Mouse (Mus musculus) myocyte (in vitro differentiated cells): ENCODE measurements around the gene Pet117.

Source experiments
- CEBPB ChIP-seq: IDR thresholded peaks from 2 replicates; pipeline ENCODE4 v1.6.1; 2011; ENCODE audit warnings: mild to moderate bottlenecking, moderate library complexity; ENCODE audit not compliant: poor library complexity, insufficient read depth, severe bottlenecking
- E2F4 ChIP-seq: IDR thresholded peaks from one replicate; pipeline ENCODE4 v1.6.1; 2011; ENCODE audit warnings: mild to moderate bottlenecking, control low read depth, moderate library complexity; ENCODE audit not compliant: insufficient read depth
- MAX ChIP-seq: IDR thresholded peaks from one replicate; pipeline ENCODE4 v1.6.1; 2011; ENCODE audit warnings: low read depth, mild to moderate bottlenecking, control low read depth
- MYOD1 ChIP-seq, 3 experiments: IDR thresholded peaks; one replicate each; pipeline ENCODE4 v1.6.1; 2011; ENCODE audit warnings: control low read depth in 2 of 3, low read depth in 2 of 3, mild to moderate bottlenecking in 2 of 3, moderate library complexity in 1 of 3; ENCODE audit not compliant: insufficient read length in 2 of 3, control insufficient read depth in 1 of 3
- MYOG ChIP-seq, 3 experiments: IDR thresholded peaks; one replicate each; pipeline ENCODE4 v1.6.1; 2011; ENCODE audit warnings: control low read depth in 2 of 3, low read depth in 2 of 3, mild to moderate bottlenecking in 2 of 3; ENCODE audit not compliant: insufficient read length in 2 of 3, control insufficient read depth in 1 of 3, insufficient read depth in 1 of 3
- POLR2A ChIP-seq: IDR thresholded peaks from one replicate; pipeline ENCODE4 v1.6.1; 2011; ENCODE audit warnings: low read depth, mild to moderate bottlenecking, control low read depth, moderate library complexity; ENCODE audit not compliant: insufficient read length
- POLR2AphosphoS2 ChIP-seq: IDR thresholded peaks from one replicate; pipeline ENCODE4 v1.6.1; 2011; ENCODE audit warnings: low read depth, control low read depth; ENCODE audit not compliant: insufficient read length
- SRF ChIP-seq: IDR thresholded peaks from one replicate; pipeline ENCODE4 v1.6.1; 2011; ENCODE audit warnings: low read depth; ENCODE audit not compliant: control insufficient read depth, insufficient read length
- TCF12 ChIP-seq: IDR thresholded peaks from one replicate; pipeline ENCODE4 v1.6.1; 2011; ENCODE audit warnings: mild to moderate bottlenecking, control low read depth; ENCODE audit not compliant: poor library complexity, insufficient read depth, severe bottlenecking
- TCF3 ChIP-seq: IDR thresholded peaks from one replicate; pipeline ENCODE4 v1.6.1; 2011; ENCODE audit warnings: low read depth, control low read depth; ENCODE audit not compliant: insufficient read length
- USF1 ChIP-seq: IDR thresholded peaks from one replicate; pipeline ENCODE4 v1.6.1; 2011; ENCODE audit warnings: low read depth, mild to moderate bottlenecking, control low read depth, moderate library complexity

- TF ChIP-seq E2F4 (no peak), POLR2A (no peak), CEBPB (no peak), POLR2AphosphoS2 (no peak), MYOG (IDR thresholded peaks at IDR 0.05; ENCODE audit: control insufficient read depth in 1 of 3, insufficient read depth in 1 of 3, insufficient read length in 2 of 3, low read depth in 2 of 3) (no peak), TCF3 (no peak), SRF (no peak), TCF12 (no peak), USF1 (no peak), MAX (no peak), MYOD1 (IDR thresholded peaks at IDR 0.05; ENCODE audit: control insufficient read depth in 1 of 3, insufficient read length in 2 of 3, low read depth in 2 of 3) (no peak)
Observed at GRCm38 (mm10) chr2:144329451-144329850, 39.3 kb upstream of the Pet117 start.
